Mouse (Mus musculus): Measurements from ENCODE around the gene Pacs2. TPM values are rescaled to one million over a fixed set of nuclear protein-coding genes. Genes with fewer than 3 reads are reported as not detected.

The Pacs2 gene
- polyA plus RNA-seq, 1 experiment = 89.3 TPM

GRCm38 (mm10) chr12:113090053-113090452 is 75.7 kb downstream of the Pacs2 start:
- no peak overlapping the region for H3K4me3 ChIP-seq
- H3ac ChIP-seq (ENCODE audit: control insufficient read depth, insufficient read length) = no peak overlapping the region
- H3K4me2 ChIP-seq (ENCODE audit: low read depth) = no peak overlapping the region
- TF ChIP-seq SRF (IDR thresholded peaks at IDR 0.05; ENCODE audit: control insufficient read depth, insufficient read length, low read depth) = no peak
- TF ChIP-seq MAX (IDR thresholded peaks at IDR 0.05; ENCODE audit: low read depth) = no peak
- no peak for TF ChIP-seq MYOG (IDR thresholded peaks at IDR 0.05; ENCODE audit: control insufficient read depth in 1 of 3, insufficient read depth in 1 of 3, insufficient read length in 2 of 3, low read depth in 2 of 3)
- no peak for TF ChIP-seq POLR2A (IDR thresholded peaks at IDR 0.05; ENCODE audit: insufficient read length, low read depth)
- no peak for TF ChIP-seq MYOD1 (IDR thresholded peaks at IDR 0.05; ENCODE audit: control insufficient read depth in 1 of 3, insufficient read length in 2 of 3, low read depth in 2 of 3)
- TF ChIP-seq REST (IDR thresholded peaks at IDR 0.05; ENCODE audit: insufficient read depth, insufficient read length) = no peak
- no peak for TF ChIP-seq USF1 (IDR thresholded peaks at IDR 0.05; ENCODE audit: low read depth)
- TF ChIP-seq POLR2AphosphoS2 (IDR thresholded peaks at IDR 0.05; ENCODE audit: insufficient read length, low read depth) = no peak
- no peak for TF ChIP-seq CEBPB (IDR thresholded peaks at IDR 0.05; ENCODE audit: insufficient read depth, poor library complexity, severe bottlenecking)
- TF ChIP-seq TCF12 (IDR thresholded peaks at IDR 0.05; ENCODE audit: insufficient read depth, poor library complexity, severe bottlenecking) = no peak
- no peak for TF ChIP-seq TCF3 (IDR thresholded peaks at IDR 0.05; ENCODE audit: insufficient read length, low read depth)
- no peak for TF ChIP-seq E2F4 (IDR thresholded peaks at IDR 0.05; ENCODE audit: insufficient read depth)
- no peaks in the 10 kb centered on the region for H3K36me3 ChIP-seq (ENCODE audit: control insufficient read depth, insufficient read depth)
- no peaks in the 10 kb centered on the region for H3K79me2 ChIP-seq (ENCODE audit: control insufficient read depth, insufficient read depth)
- no peaks in the 10 kb centered on the region for H3K27me3 ChIP-seq (ENCODE audit: control insufficient read depth, insufficient read depth, insufficient read length)

GRCm38 (mm10) chr12:113097040-113097439 is 82.7 kb downstream of the Pacs2 start:
- no peak overlapping the region for H3K4me2 ChIP-seq (ENCODE audit: low read depth)
- H3K36me3 ChIP-seq (ENCODE audit: control insufficient read depth, insufficient read depth) = no peaks in the 10 kb centered on the region
- no peaks in the 10 kb centered on the region for H3K27me3 ChIP-seq (ENCODE audit: control insufficient read depth, insufficient read depth, insufficient read length)
- peak overlapping the region; percentile 32 for H3K4me3 ChIP-seq
- H3K79me2 ChIP-seq (ENCODE audit: control insufficient read depth, insufficient read depth) = peaks cover 33% of the 10 kb centered on the region
- no peak for TF ChIP-seq USF1 (IDR thresholded peaks at IDR 0.05; ENCODE audit: low read depth)
- no peak for TF ChIP-seq TCF3 (IDR thresholded peaks at IDR 0.05; ENCODE audit: insufficient read length, low read depth)
- no peak for TF ChIP-seq SRF (IDR thresholded peaks at IDR 0.05; ENCODE audit: control insufficient read depth, insufficient read length, low read depth)
- no peak for TF ChIP-seq REST (IDR thresholded peaks at IDR 0.05; ENCODE audit: insufficient read depth, insufficient read length)
- no peak for TF ChIP-seq POLR2A (IDR thresholded peaks at IDR 0.05; ENCODE audit: insufficient read length, low read depth)
- no peak overlapping the region for H3ac ChIP-seq (ENCODE audit: control insufficient read depth, insufficient read length)

DNA sequence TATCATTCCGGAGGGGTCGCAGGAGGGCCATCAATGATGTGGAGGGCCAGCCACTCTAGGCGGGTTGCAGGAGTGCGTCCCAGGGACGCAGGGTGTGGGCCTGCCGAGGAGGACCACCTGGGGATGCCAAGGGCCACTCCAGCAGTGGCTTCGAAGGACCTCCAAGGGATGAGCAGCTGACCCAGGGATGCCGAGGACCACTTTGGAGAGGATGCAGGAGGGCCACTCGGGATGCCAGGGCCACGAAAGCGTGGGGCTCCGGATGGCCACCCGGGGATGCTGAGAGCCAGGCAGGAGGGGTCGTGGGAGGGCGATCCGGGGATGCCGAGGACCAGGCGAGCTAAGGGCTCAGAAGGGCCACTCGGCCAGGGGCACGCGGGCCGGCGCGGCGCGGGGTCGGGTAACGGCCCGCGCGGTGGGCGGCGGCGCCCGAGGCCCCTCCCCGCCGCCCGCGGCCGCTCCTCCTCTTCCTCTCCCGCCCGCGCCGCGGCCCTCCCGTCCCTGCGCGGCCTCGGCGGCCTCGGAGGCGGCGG is 83.5 kb downstream of the Pacs2 start, which contains the start of gene Mta1:
Gene Mta1 (plus strand): TSS at position 530 of the 533 bp plus-strand sequence.
- H3K4me2 ChIP-seq (ENCODE audit: low read depth) = peak within 1 kb of the TSS; percentile 94
- H3K4me3 ChIP-seq = peak within 1 kb of the TSS; percentile 32
- H3K27me3 ChIP-seq (ENCODE audit: control insufficient read depth, insufficient read depth, insufficient read length) = no peaks in the 10 kb centered on the region
- H3ac ChIP-seq (ENCODE audit: control insufficient read depth, insufficient read length) = peak within 1 kb of the TSS; percentile 95
- H3K36me3 ChIP-seq (ENCODE audit: control insufficient read depth, insufficient read depth) = no peaks in the 10 kb centered on the region
- peaks cover 40% of the 10 kb centered on the region for H3K79me2 ChIP-seq (ENCODE audit: control insufficient read depth, insufficient read depth)
- TF ChIP-seq TCF3 (IDR thresholded peaks at IDR 0.05; ENCODE audit: insufficient read length, low read depth) = no peak
- no peak for TF ChIP-seq REST (IDR thresholded peaks at IDR 0.05; ENCODE audit: insufficient read depth, insufficient read length)
- TF ChIP-seq E2F4 (IDR thresholded peaks at IDR 0.05; ENCODE audit: insufficient read depth) = no peak
- TF ChIP-seq MYOG (IDR thresholded peaks at IDR 0.05; ENCODE audit: control insufficient read depth in 1 of 3, insufficient read depth in 1 of 3, insufficient read length in 2 of 3, low read depth in 2 of 3) = no peak
- peak; percentile 84 for TF ChIP-seq POLR2A (IDR thresholded peaks at IDR 0.05; ENCODE audit: insufficient read length, low read depth)
- TF ChIP-seq CEBPB (IDR thresholded peaks at IDR 0.05; ENCODE audit: insufficient read depth, poor library complexity, severe bottlenecking) = no peak
- TF ChIP-seq SRF (IDR thresholded peaks at IDR 0.05; ENCODE audit: control insufficient read depth, insufficient read length, low read depth) = no peak
- TF ChIP-seq MYOD1 (IDR thresholded peaks at IDR 0.05; ENCODE audit: control insufficient read depth in 1 of 3, insufficient read length in 2 of 3, low read depth in 2 of 3) = no peak
- TF ChIP-seq TCF12 (IDR thresholded peaks at IDR 0.05; ENCODE audit: insufficient read depth, poor library complexity, severe bottlenecking) = no peak
- peak; percentile 69 for TF ChIP-seq POLR2AphosphoS2 (IDR thresholded peaks at IDR 0.05; ENCODE audit: insufficient read length, low read depth)

DNA sequence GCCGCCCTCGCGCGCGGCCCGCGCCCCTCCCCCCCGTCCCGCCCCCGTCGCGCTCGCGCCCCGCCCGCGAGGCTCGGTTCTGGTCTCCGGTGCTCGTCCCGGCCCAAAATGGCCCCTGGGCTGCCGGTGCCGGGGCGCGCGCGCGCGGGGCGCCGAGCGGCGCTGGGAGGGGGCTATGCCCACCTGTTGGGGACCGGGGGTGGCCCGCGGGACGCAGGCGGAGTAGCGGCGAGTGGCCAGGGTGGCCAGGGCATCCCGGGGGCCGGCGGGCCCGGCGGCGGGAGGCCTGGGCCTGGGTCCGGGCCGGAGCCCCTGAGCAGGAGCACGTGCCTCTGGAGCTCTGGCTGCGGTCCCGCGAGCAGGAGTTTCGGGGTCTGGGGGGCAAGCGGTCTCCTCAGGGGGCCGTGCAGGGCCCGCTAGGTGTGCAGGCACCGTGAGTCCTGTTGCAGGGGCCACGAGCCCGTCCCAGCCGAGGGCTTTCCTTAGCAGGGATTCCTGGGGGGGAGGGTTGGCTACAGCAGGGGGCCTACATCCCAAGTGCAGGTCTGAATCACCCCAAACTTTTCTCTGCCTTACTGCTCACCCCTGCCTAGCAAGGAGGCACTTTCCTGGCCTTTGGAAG is 84.3 kb downstream of the Pacs2 start:
- peak overlapping the region; percentile 94 for H3K4me2 ChIP-seq (ENCODE audit: low read depth)
- peaks cover 49% of the 10 kb centered on the region for H3K79me2 ChIP-seq (ENCODE audit: control insufficient read depth, insufficient read depth)
- H3K27me3 ChIP-seq (ENCODE audit: control insufficient read depth, insufficient read depth, insufficient read length) = no peaks in the 10 kb centered on the region
- H3ac ChIP-seq (ENCODE audit: control insufficient read depth, insufficient read length) = peak overlapping the region; percentile 95
- peak overlapping the region; percentile 32 for H3K4me3 ChIP-seq
- no peak for TF ChIP-seq SRF (IDR thresholded peaks at IDR 0.05; ENCODE audit: control insufficient read depth, insufficient read length, low read depth)
- TF ChIP-seq MAX (IDR thresholded peaks at IDR 0.05; ENCODE audit: low read depth) = no peak
- TF ChIP-seq TCF3 (IDR thresholded peaks at IDR 0.05; ENCODE audit: insufficient read length, low read depth) = no peak
- TF ChIP-seq E2F4 (IDR thresholded peaks at IDR 0.05; ENCODE audit: insufficient read depth) = no peak
- no peak for TF ChIP-seq MYOD1 (IDR thresholded peaks at IDR 0.05; ENCODE audit: control insufficient read depth in 1 of 3, insufficient read length in 2 of 3, low read depth in 2 of 3)
- H3K36me3 ChIP-seq (ENCODE audit: control insufficient read depth, insufficient read depth) = no peaks in the 10 kb centered on the region
